8 mouse cellular contexts compared by ENCODE assay signal in genomic region chr7:70346010-70346536, GRCm38 (mm10). TPM values are rescaled to one million over a fixed set of nuclear protein-coding genes. Genes with fewer than 3 reads are reported as not detected.
A peak's percentile ranks its signal among the peaks of the same experiment; 100 is the strongest.
DNase-seq lines count a peak whose midpoint lies in the region; ATAC-seq lines count a peak whose summit lies in the region.

No protein-coding gene starts in this region.

- H3K4me3 ChIP-seq in forebrain, embryonic 11.5 days (ENCODE audit: low read depth, low read length) = peak overlapping the region; percentile 27

- intact Hi-C loops in heart, postnatal 14 days (cut with DNase I) = loop anchor here (2.0 to 5.0 kb wide), 3 partner anchors 17 to 1067 kb away; no protein-coding TSS in a partner anchor

- H3K27ac ChIP-seq in forebrain, embryonic 11.5 days (ENCODE audit: low read depth, low read length) = peak overlapping the region; percentile 96

- under 1% methylated on average over 35 of the region's 35 CpGs for WGBS in forebrain, embryonic 11.5 days

- H3K36me3 ChIP-seq in forebrain, embryonic 11.5 days (ENCODE audit: control insufficient read depth, insufficient read depth, low read length) = no peaks in the 10 kb centered on the region

- no peaks in the 10 kb centered on the region for H3K9me3 ChIP-seq in forebrain, embryonic 11.5 days (ENCODE audit: control insufficient read depth, low read length)

- peak overlapping the region; percentile 92 for H3K4me2 ChIP-seq in forebrain, embryonic 11.5 days (ENCODE audit: low read depth, low read length, severe bottlenecking)

- H3K9ac ChIP-seq in forebrain, embryonic 11.5 days (ENCODE audit: low read length) = peak overlapping the region; percentile 91

- DNase-seq in urinary bladder, postnatal 14 days (ENCODE audit: low spot score) = peak; percentile 75
- no peak for DNase-seq in urinary bladder, adult 2 months (ENCODE audit: low spot score)
- DNase-seq in forebrain, embryonic 11.5 days (ENCODE audit: low spot score) = peak; percentile 87
- peak; percentile 71 to 76 for DNase-seq in heart, postnatal 14 days
- DNase-seq in kidney, postnatal 25 days = peak; percentile 89 to 96
- DNase-seq in lung, postnatal 14 days = peak; percentile 63
- DNase-seq in skeletal muscle tissue, adult 2 months (ENCODE audit: low read depth, low spot score) = peak; percentile 75
- no peak for DNase-seq in thymus, postnatal 0 days (ENCODE audit: low spot score)

- H3K27me3 ChIP-seq in forebrain, embryonic 11.5 days (ENCODE audit: control insufficient read depth, insufficient read depth, low read length) = peaks cover 70% of the 10 kb centered on the region

- H3K4me1 ChIP-seq in forebrain, embryonic 11.5 days (replicated peaks; ENCODE audit: control insufficient read depth, insufficient read depth, low read length) = peaks cover 23% of the 10 kb centered on the region

- ATAC-seq in forebrain, embryonic 11.5 days (replicated peaks; ENCODE audit: low FRiP score) = peak; percentile 59

RNA-seq across cellular contexts. Expression of gene Nr2f2, which starts 20.5 kb away (rescaled TPM):
- polyA plus RNA-seq in urinary bladder, adult 2 months (2012; rRNA removed) = 118 and 128 TPM in 2 replicates
- polyA plus RNA-seq in forebrain, embryonic 11.5 days (2014; fragmentation: Nextera tagmentation; extraction: Ambion mirVana) = 124 and 137 TPM in 2 replicates
- 10 to 100 TPM; 24.8 to 26.9 TPM for total RNA-seq in heart, postnatal 14 days (2021)
- polyA plus RNA-seq in thymus, postnatal 0 days (2015; fragmentation: Nextera tagmentation; extraction: Ambion mirVana) = 4.3 and 5.3 TPM in 2 replicates

Comparison
In these comparisons a context has a peak if more than half of its experiments do, and no peak if none do; other contexts are left out.
1. DNase-seq: peak in urinary bladder, postnatal 14 days (single experiment), forebrain, embryonic 11.5 days (single experiment), heart, postnatal 14 days (2 of 2), kidney, postnatal 25 days (2 of 2), lung, postnatal 14 days (single experiment) and skeletal muscle tissue, adult 2 months (single experiment); none in urinary bladder, adult 2 months (single experiment) and thymus, postnatal 0 days (single experiment).
2. RNA of gene Nr2f2, which starts 20.5 kb away (polyA plus RNA-seq): 124 to 137 TPM in forebrain, embryonic 11.5 days and 118 to 128 TPM in urinary bladder, adult 2 months; 4.3 to 5.3 TPM in thymus, postnatal 0 days; every median in the first group is over 10 times any median in the second.